Mouse (Mus musculus) cerebral cortex, adult 2 months (tissue): ENCODE data around the gene Pqlc3.

Experiments used
- WGBS: fragments of 180-500 bp; shearing (Covaris S2); methylation state at CpG from one replicate; pipeline ENCODE4 v1.1.7; 2018; 5-methylcytosine and 5-hydroxymethylcytosine counted together

The Pqlc3 gene

GRCm38 (mm10) chr12:17009466-17009865, 9.3 kb upstream of the Pqlc3 start:
- 95% methylated on average over 6 of the region's 6 CpGs for WGBS

- 68% methylated on average over 4 of the region's 4 CpGs for WGBS
Observed at GRCm38 (mm10) chr12:17001211-17001610, 1.0 kb upstream of the Pqlc3 start.

- WGBS, result 77% methylated on average over 6 of the region's 6 CpGs
Observed at GRCm38 (mm10) chr12:17000628-17001027, 420 bp upstream of the Pqlc3 start.

GRCm38 (mm10) chr12:16999146-16999545, 1.1 kb downstream of the Pqlc3 start:
- WGBS, result 6% methylated on average over 10 of the region's 10 CpGs

- 78% methylated on average over 5 of the region's 5 CpGs for WGBS
Observed at GRCm38 (mm10) chr12:16996886-16997462, 3.2 kb downstream of the Pqlc3 start.

- 76% methylated on average over 5 of the region's 5 CpGs for WGBS
Observed at GRCm38 (mm10) chr12:16996281-16996680, 3.9 kb downstream of the Pqlc3 start.

- WGBS, result 72% methylated on average over 2 of the region's 2 CpGs
Observed at GRCm38 (mm10) chr12:16994291-16994690, 5.9 kb downstream of the Pqlc3 start.

- 69% methylated on average over 2 of the region's 2 CpGs for WGBS
Observed at GRCm38 (mm10) chr12:16992355-16992754, 7.9 kb downstream of the Pqlc3 start.

- WGBS, result 78% methylated on average over 2 of the region's 2 CpGs
Observed at GRCm38 (mm10) chr12:16991376-16991775, 8.8 kb downstream of the Pqlc3 start.

- whole genome bisulfite sequencing, result 90% methylated on average over 1 of the region's 1 CpGs
Observed at GRCm38 (mm10) chr12:16985778-16986177, 14.4 kb downstream of the Pqlc3 start.

- 82% methylated on average over 2 of the region's 2 CpGs for WGBS
Observed at GRCm38 (mm10) chr12:16966811-16967210, 33.4 kb downstream of the Pqlc3 start.

- 80% methylated on average over 2 of the region's 2 CpGs for WGBS
Observed at GRCm38 (mm10) chr12:16963354-16963753, 36.9 kb downstream of the Pqlc3 start.

- 56% methylated on average over 1 of the region's 1 CpGs for WGBS
Observed at GRCm38 (mm10) chr12:16958851-16959250, 41.4 kb downstream of the Pqlc3 start.

GRCm38 (mm10) chr12:16948239-16948638, 52.0 kb downstream of the Pqlc3 start:
- WGBS, result 81% methylated on average over 6 of the region's 6 CpGs

- 53% methylated on average over 3 of the region's 3 CpGs for WGBS
Observed at GRCm38 (mm10) chr12:16941976-16942375, 58.2 kb downstream of the Pqlc3 start.
